Mouse (Mus musculus) forebrain, embryonic 16.5 days (tissue): ENCODE results near the gene Uck2. TPM values are rescaled to one million over a fixed set of nuclear protein-coding genes. Genes with fewer than 3 reads are reported as not detected.

Source experiments
- ATAC-seq: fragments of 200-750 bp; cut with Nextera tagmentation; 2 replicates; pipeline ENCODE4 v1.8.0; 2017; ENCODE audit warnings: mild to moderate bottlenecking, moderate library complexity
- H3K27ac ChIP-seq: fragments of 300-500 bp; sonication (generic); 2 replicates; pipeline ENCODE4 v1.5.1; 2014; ENCODE audit warnings: low read length, control low read depth
- H3K27me3 ChIP-seq: fragments of 300-500 bp; sonication (generic); replicated peaks from 2 replicates; pipeline ENCODE4 v1.6.1; 2014; ENCODE audit warnings: low read length; ENCODE audit not compliant: control insufficient read depth, insufficient read depth
- H3K36me3 ChIP-seq: fragments of 300-500 bp; sonication (generic); 2 replicates; pipeline ENCODE4 v1.6.1; 2014; ENCODE audit not compliant: control insufficient read depth, insufficient read depth
- H3K4me1 ChIP-seq: fragments of 300-500 bp; sonication (generic); replicated peaks from 2 replicates; pipeline ENCODE4 v1.6.1; 2014; ENCODE audit warnings: low read length; ENCODE audit not compliant: control insufficient read depth, insufficient read depth
- H3K4me2 ChIP-seq: fragments of 300-500 bp; sonication (generic); 2 replicates; pipeline ENCODE4 v1.6.1; 2014; ENCODE audit warnings: mild to moderate bottlenecking, low read length, control low read depth
- H3K4me3 ChIP-seq: fragments of 300-500 bp; sonication (generic); replicated peaks from 2 replicates; pipeline ENCODE4 v1.5.1; 2014; ENCODE audit warnings: mild to moderate bottlenecking, low read length, control low read depth
- H3K9ac ChIP-seq: fragments of 300-500 bp; sonication (generic); replicated peaks from 2 replicates; pipeline ENCODE4 v1.6.1; 2014; ENCODE audit warnings: low read depth, low read length, control low read depth
- H3K9me3 ChIP-seq: fragments of 300-500 bp; sonication (generic); 2 replicates; pipeline ENCODE4 v1.6.1; 2016; ENCODE audit warnings: low read length; ENCODE audit not compliant: control insufficient read depth
- WGBS: fragments of 180-500 bp; shearing (Covaris S2); extraction: QIAGEN DNeasy Blood & Tissue Kit; methylation state at CpG from one replicate; pipeline ENCODE4 v1.1.7; 2014; 5-methylcytosine and 5-hydroxymethylcytosine counted together
- polyA plus RNA-seq: library from polyadenylated mRNA; unstranded; fragments of >200 nt; fragmentation: Nextera tagmentation; extraction: Ambion mirVana; gene quantifications from 2 replicates; pipeline ENCODE4 v1.2.1, GENCODE M21; 2015

Gene Uck2
- polyA plus RNA-seq, 1 experiment from 2014 or later = 62.7 TPM

DNA sequence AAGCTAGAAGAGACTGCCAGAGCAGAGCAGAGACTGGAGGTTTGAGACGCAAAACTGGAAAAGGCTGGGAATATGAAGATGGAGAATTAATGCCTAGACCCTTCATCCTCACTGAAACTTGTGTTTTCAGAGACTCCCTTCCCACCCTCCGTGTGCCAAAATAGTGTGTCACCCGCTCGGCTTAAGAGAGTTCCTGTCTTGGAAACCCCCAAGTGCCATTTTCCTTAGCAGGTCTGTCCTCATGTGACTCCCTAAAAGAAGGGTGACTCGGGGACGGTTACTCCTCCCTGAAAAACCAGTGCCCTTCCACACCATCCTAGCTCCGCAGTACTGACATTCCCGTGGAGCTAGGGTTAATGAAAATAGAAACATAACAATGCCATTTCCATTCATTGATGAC, 236 bp upstream of the Uck2 start:
- ATAC-seq = 0 out of 2 replicates have a peak, but pooled peaks have one; percentile 0
- under 1% methylated on average over 8 of the region's 8 CpGs for WGBS

DNA sequence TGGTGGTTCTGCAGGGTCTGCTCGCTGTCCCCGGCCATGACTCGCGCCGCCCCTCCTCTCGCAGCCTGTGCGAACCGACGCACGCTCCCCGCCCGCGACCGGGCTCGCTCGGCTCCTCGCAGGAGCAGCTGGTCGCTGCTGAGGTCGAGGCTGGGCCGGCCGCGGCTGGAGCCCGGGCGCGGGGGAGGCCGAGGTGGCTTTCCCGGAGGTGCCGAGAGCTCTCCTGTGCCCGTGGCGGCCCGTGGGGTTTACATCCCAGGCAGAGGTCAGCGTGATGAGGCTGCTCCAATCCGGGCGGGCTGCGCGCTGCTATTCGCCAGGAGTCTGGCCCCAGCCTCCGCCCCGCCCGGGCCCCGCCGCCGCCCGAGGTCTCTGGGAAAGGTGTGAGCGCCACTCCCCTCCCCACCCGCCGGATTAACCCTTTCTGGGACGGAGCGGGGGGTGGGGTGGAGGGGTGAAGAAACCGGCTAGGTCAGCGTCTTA, 242 bp downstream of the Uck2 start:
- H3K27me3 ChIP-seq = no peaks in the 10 kb centered on the region
- WGBS = under 1% methylated on average over 42 of the region's 51 CpGs
- peak overlapping the region; percentile 53 for H3K4me2 ChIP-seq
- H3K9ac ChIP-seq = peak overlapping the region; percentile 88
- ATAC-seq = peak; percentile 84
- peaks cover 20% of the 10 kb centered on the region for H3K4me1 ChIP-seq
- H3K9me3 ChIP-seq = no peaks in the 10 kb centered on the region
- H3K36me3 ChIP-seq = no peaks in the 10 kb centered on the region
- H3K4me3 ChIP-seq = peak overlapping the region; percentile 85
- peak overlapping the region; percentile 98 for H3K27ac ChIP-seq

More for the DNA sequence above, 236 bp upstream of the Uck2 start:
- H3K9me3 ChIP-seq = no peaks in the 10 kb centered on the region
- peak overlapping the region; percentile 53 for H3K4me2 ChIP-seq
- peaks cover 22% of the 10 kb centered on the region for H3K4me1 ChIP-seq
- no peaks in the 10 kb centered on the region for H3K36me3 ChIP-seq
- H3K4me3 ChIP-seq = peak overlapping the region; percentile 85
- H3K9ac ChIP-seq = peak overlapping the region; percentile 88
- H3K27me3 ChIP-seq = no peaks in the 10 kb centered on the region
- H3K27ac ChIP-seq = peak overlapping the region; percentile 98

DNA sequence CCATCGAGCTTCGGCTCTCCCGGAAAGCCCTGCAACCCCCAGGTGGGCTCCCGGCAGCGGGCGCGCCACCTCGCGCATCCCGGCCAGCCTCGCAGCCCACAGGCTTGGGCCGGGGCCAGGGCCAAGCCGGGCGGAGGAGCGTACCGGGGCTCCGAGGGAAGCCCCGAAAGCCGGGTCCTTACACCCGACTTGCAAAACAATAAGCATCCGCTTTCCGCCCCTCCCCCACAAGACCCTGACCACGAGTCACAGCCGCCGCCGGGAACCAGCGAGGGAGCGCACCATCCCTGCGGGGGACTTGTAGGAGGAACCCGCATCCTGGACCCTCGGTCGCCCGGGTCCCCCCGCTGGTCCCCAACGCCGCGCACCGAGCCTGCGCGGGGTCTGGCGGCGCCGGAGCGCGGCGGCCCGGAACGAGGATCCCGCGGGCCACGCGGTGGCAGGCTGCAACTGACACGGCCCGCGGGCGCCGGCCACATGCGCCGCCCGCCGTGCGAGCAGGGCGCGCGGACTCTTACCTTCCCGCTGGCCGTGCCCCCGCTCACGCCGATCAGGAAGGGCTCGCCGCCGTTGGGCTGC, 773 bp downstream of the Uck2 start:
- Histone ChIP-seq H3K4me2 (peak overlapping the region; percentile 53), H3K4me3 (peak overlapping the region; percentile 85), H3K36me3 (no peaks in the 10 kb centered on the region), H3K27ac (peak overlapping the region; percentile 98), H3K27me3 (no peaks in the 10 kb centered on the region), H3K4me1 (peaks cover 16% of the 10 kb centered on the region), H3K9me3 (no peaks in the 10 kb centered on the region), H3K9ac (peak overlapping the region; percentile 88)
- ATAC-seq = peak; percentile 68
- under 1% methylated on average over 62 of the region's 73 CpGs for WGBS

DNA sequence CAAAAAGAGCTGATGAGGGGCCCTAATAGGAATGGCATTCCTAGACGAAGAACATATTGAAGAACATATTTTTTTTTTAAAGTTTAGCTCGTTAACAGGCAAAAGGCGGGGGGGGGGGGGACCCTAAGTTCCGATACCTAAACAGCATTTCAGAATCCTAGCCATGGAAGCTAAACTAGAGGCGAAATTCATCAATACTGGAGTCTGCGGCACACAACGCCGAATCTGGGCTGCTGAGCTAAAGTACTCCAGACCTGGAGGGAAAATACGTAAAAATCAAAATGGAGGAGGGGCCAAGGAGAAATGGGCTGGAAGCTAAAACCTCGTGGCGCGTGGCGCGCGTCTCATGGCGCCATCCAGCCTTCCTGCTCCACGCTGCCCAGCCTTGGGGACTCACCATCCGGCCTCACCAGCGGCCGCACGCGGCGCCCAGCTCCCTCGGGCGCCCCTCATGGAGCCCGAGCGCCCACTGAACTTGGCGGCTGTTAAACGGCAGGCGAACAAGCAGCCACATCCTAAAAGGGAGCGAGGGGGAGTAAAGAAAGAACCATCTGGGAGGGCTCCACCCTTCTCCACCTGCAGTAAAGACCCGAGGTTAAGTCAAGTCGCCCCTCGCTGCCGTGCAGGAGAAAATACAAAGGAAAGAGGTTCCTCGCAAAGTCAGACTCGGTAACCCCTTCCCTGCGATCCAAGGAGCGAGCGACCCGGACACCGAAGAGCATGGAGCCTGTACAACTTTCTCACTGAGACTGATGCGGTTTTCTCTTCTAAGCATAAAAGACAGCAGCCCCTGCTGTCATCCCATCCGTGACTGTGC, 1.5 kb downstream of the Uck2 start:
- Histone ChIP-seq H3K36me3 (no peaks in the 10 kb centered on the region), H3K9ac (peak overlapping the region; percentile 88), H3K9me3 (no peaks in the 10 kb centered on the region), H3K4me2 (peak overlapping the region; percentile 53), H3K4me1 (peaks cover 16% of the 10 kb centered on the region), H3K4me3 (peak overlapping the region; percentile 85), H3K27me3 (no peaks in the 10 kb centered on the region), H3K27ac (peak overlapping the region; percentile 98)
- under 1% methylated on average over 44 of the region's 44 CpGs for whole genome bisulfite sequencing
- peak; percentile 57 for ATAC-seq

DNA sequence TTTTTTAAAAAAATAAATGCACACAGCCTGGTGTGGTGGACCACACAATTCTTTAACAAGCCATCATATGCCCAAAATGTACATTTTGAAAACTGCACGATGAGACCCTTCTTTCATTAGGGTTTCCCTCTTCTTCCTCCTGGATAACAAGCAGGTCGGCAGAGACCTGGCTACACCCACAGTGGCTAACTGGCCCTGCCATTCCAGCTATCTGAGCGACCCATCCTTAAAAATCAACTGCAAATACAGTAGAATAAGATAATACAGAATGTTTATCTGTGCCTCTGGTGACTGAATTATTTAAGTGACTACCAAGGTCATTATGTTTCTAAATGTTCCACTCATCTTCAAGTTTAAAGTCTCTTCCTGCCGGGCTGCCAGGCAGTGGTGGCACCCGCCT, 2.4 kb downstream of the Uck2 start:
- Histone ChIP-seq H3K27me3 (no peaks in the 10 kb centered on the region), H3K4me1 (peaks cover 16% of the 10 kb centered on the region), H3K4me3 (peak overlapping the region; percentile 85), H3K36me3 (no peaks in the 10 kb centered on the region), H3K9ac (peak overlapping the region; percentile 88), H3K27ac (no peak overlapping the region), H3K4me2 (peak overlapping the region; percentile 53), H3K9me3 (no peaks in the 10 kb centered on the region)
- 49% methylated on average over 5 of the region's 5 CpGs for WGBS
- no peak for ATAC-seq

DNA sequence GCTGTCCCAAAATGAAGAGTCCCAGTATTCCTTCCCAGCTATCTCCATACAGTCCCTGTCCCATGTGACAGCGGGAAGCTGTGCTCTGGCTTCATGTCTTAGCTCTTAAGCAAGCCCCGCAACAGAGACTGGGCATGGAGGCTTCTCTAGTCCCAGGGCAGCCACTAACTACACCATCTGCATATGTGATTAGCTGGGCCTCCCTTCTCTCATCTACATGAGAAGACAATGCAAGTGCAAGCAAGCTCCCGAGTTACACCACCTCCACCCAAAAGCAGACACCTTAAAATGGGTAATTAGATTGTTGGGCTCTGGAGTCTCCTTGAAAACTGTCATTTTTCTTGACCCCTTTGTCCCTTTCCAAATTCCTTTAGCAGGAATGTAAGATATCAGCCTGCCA, 3.0 kb downstream of the Uck2 start:
- Histone ChIP-seq H3K27me3 (no peaks in the 10 kb centered on the region), H3K36me3 (no peaks in the 10 kb centered on the region), H3K4me2 (0 out of 2 replicates have a peak overlapping the region, but pooled peaks have one; percentile 53), H3K4me3 (no peak overlapping the region), H3K9ac (no peak overlapping the region), H3K4me1 (peaks cover 16% of the 10 kb centered on the region), H3K9me3 (no peaks in the 10 kb centered on the region), H3K27ac (no peak overlapping the region)
- WGBS = 30% methylated on average over 3 of the region's 3 CpGs
- ATAC-seq = no peak

DNA sequence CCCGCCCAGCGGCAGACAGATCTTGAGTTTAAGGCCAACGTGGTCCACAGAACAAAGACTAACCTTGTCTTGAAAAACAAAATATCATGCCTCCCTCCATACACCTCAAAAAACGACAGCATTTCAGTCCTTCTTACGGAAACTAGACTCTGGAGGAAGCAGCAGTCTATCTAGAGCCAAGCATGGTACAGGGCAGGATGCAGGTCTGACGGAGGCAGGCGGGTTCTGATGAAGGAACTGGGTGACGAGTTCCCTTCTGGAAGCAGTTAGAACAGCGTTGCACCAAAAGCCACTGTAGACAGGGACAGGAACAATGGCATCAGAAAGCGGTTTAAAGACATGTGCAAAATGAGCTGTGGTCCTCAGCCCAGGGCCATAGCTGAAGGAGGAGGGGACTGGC, 5.1 kb downstream of the Uck2 start:
- H3K27me3 ChIP-seq = no peaks in the 10 kb centered on the region
- no peak overlapping the region for H3K4me2 ChIP-seq
- H3K36me3 ChIP-seq = no peaks in the 10 kb centered on the region
- H3K4me1 ChIP-seq = peaks cover 12% of the 10 kb centered on the region
- H3K27ac ChIP-seq = no peak overlapping the region
- no peak for ATAC-seq
- H3K4me3 ChIP-seq = no peak overlapping the region
- WGBS = 85% methylated on average over 10 of the region's 10 CpGs
- no peak overlapping the region for H3K9ac ChIP-seq
- H3K9me3 ChIP-seq = no peaks in the 10 kb centered on the region

DNA sequence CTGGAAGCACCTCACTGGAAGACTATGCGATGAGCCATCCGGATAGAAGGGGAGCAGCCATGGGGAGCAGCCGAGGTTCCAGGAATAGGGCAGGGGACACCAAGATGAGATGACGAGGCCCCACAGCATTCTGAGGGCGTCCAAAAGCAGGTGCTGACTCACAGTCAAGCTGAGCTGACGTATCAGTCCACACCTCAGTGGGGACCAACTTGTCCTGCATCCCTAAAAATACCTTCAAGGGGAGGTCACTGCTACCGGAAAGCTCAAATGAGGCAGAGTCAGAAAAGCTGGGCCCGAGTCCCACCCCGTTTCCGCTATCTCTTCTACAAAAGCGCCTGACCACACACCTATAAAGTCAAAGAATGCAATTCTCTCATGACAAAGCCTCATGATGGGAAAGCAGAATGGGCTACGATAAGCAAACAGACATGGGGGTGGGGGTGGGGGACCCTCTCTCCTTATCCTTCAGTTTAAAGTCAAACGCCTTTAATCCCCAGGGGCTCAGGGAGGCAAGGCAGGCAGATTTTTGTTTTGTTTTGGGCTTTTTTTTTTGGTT, 5.9 kb downstream of the Uck2 start:
- Histone ChIP-seq H3K36me3 (no peaks in the 10 kb centered on the region), H3K4me1 (peaks cover 12% of the 10 kb centered on the region), H3K4me2 (no peak overlapping the region), H3K27ac (no peak overlapping the region), H3K9ac (no peak overlapping the region), H3K27me3 (no peaks in the 10 kb centered on the region), H3K9me3 (no peaks in the 10 kb centered on the region), H3K4me3 (no peak overlapping the region)
- WGBS = 80% methylated on average over 13 of the region's 13 CpGs
- ATAC-seq = no peak

DNA sequence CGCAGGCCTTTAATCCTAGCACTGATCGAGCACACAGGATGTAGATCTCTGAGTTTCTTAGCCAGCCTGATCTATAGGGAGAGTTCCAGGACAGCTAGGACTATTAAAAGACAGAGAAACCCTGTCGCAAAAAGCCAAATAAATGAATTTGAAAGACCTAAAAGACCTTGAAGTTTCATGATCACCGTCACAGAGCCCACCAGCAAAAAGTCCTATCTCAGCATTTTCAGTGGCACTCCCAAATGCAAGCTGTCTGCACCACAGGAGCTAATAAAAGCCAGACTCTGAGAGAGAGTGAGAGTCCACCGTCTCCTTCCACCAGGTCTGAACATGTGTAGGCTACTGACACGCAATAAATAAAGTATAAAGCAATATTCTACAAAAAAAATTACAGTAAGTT, 6.7 kb downstream of the Uck2 start:
- WGBS = 85% methylated on average over 6 of the region's 6 CpGs
- H3K4me3 ChIP-seq = no peak overlapping the region
- no peaks in the 10 kb centered on the region for H3K9me3 ChIP-seq
- no peak overlapping the region for H3K4me2 ChIP-seq
- H3K27me3 ChIP-seq = no peaks in the 10 kb centered on the region
- no peaks in the 10 kb centered on the region for H3K36me3 ChIP-seq
- H3K9ac ChIP-seq = no peak overlapping the region
- H3K4me1 ChIP-seq = peaks cover 18% of the 10 kb centered on the region
- H3K27ac ChIP-seq = no peak overlapping the region
- ATAC-seq = no peak
